Mouse (Mus musculus): ENCODE results near the gene Sestd1. TPM values are rescaled to one million over a fixed set of nuclear protein-coding genes. Genes with fewer than 3 reads are reported as not detected.

The Sestd1 gene
- polyA plus RNA-seq, 1 experiment = 11.3 TPM

DNA sequence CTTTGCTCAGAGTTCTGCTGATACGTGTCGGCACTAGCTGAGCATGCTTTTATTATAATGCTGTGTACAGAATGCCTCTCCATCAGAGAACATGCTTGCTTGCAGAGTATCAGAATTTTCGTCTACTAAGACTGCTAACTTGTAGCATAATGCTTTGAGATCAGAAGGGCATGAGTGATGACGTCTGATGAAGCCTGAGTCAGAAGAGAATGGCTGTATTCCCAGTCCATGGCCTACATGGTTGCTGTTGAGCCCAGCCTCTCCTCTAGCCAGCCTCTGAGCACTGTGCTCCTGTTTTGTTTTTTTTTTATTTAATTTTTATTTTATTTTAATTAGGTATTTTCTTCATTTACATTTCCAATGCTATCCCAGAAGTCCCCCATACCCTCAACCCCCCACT lies 43.5 kb downstream of the Sestd1 start:
- H3K79me2 ChIP-seq (ENCODE audit: control insufficient read depth, insufficient read depth) = no peaks in the 10 kb centered on the region
- H3K36me3 ChIP-seq (ENCODE audit: control insufficient read depth, insufficient read depth) = peaks cover 29% of the 10 kb centered on the region

DNA sequence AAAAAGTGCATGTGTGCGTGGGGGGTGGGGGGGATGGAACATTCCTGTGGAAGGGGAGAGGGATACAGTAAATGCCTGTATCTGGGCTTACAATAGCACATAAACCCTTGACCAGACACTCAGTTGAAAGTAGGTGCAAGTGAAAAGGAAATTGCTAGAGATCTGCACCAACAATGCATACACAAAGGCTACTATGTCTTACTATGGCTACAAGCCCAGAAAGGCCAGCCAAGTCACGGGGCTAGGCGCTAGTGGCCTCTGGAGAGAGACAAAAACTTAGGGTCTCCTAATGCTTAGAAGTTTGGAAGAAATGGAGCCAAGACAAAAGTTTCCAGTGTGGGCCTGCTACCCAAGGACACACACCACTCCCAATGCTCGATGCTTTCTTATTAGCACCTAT lies 44.5 kb downstream of the Sestd1 start:
- Histone ChIP-seq H3K36me3 (ENCODE audit: control insufficient read depth, insufficient read depth) (peaks cover 26% of the 10 kb centered on the region), H3ac (ENCODE audit: control insufficient read depth, insufficient read length) (no peak overlapping the region), H3K27me3 (ENCODE audit: control insufficient read depth, insufficient read depth, insufficient read length) (no peaks in the 10 kb centered on the region), H3K4me3 (no peak overlapping the region), H3K79me2 (ENCODE audit: control insufficient read depth, insufficient read depth) (no peaks in the 10 kb centered on the region), H3K4me2 (ENCODE audit: low read depth) (no peak overlapping the region)
- TF ChIP-seq MYOG (IDR thresholded peaks at IDR 0.05; ENCODE audit: control insufficient read depth in 1 of 3, insufficient read depth in 1 of 3, insufficient read length in 2 of 3, low read depth in 2 of 3) (no peak), REST (IDR thresholded peaks at IDR 0.05; ENCODE audit: insufficient read depth, insufficient read length) (no peak), TCF12 (IDR thresholded peaks at IDR 0.05; ENCODE audit: insufficient read depth, poor library complexity, severe bottlenecking) (no peak), POLR2AphosphoS2 (IDR thresholded peaks at IDR 0.05; ENCODE audit: insufficient read length, low read depth) (no peak), E2F4 (IDR thresholded peaks at IDR 0.05; ENCODE audit: insufficient read depth) (no peak), POLR2A (IDR thresholded peaks at IDR 0.05; ENCODE audit: insufficient read length, low read depth) (no peak)

More for the DNA sequence above, 43.5 kb downstream of the Sestd1 start:
- H3K4me2 ChIP-seq (ENCODE audit: low read depth) = no peak overlapping the region
- H3K27me3 ChIP-seq (ENCODE audit: control insufficient read depth, insufficient read depth, insufficient read length) = no peaks in the 10 kb centered on the region
- TF ChIP-seq TCF12 (IDR thresholded peaks at IDR 0.05; ENCODE audit: insufficient read depth, poor library complexity, severe bottlenecking) (no peak), MYOD1 (IDR thresholded peaks at IDR 0.05; ENCODE audit: control insufficient read depth in 1 of 3, insufficient read length in 2 of 3, low read depth in 2 of 3) (no peak), MYOG (IDR thresholded peaks at IDR 0.05; ENCODE audit: control insufficient read depth in 1 of 3, insufficient read depth in 1 of 3, insufficient read length in 2 of 3, low read depth in 2 of 3) (no peak), REST (IDR thresholded peaks at IDR 0.05; ENCODE audit: insufficient read depth, insufficient read length) (no peak), POLR2A (IDR thresholded peaks at IDR 0.05; ENCODE audit: insufficient read length, low read depth) (no peak), CEBPB (IDR thresholded peaks at IDR 0.05; ENCODE audit: insufficient read depth, poor library complexity, severe bottlenecking) (no peak), MAX (IDR thresholded peaks at IDR 0.05; ENCODE audit: low read depth) (no peak), TCF3 (IDR thresholded peaks at IDR 0.05; ENCODE audit: insufficient read length, low read depth) (no peak), E2F4 (IDR thresholded peaks at IDR 0.05; ENCODE audit: insufficient read depth) (no peak), SRF (IDR thresholded peaks at IDR 0.05; ENCODE audit: control insufficient read depth, insufficient read length, low read depth) (no peak), USF1 (IDR thresholded peaks at IDR 0.05; ENCODE audit: low read depth) (no peak), POLR2AphosphoS2 (IDR thresholded peaks at IDR 0.05; ENCODE audit: insufficient read length, low read depth) (no peak)
- no peak overlapping the region for H3ac ChIP-seq (ENCODE audit: control insufficient read depth, insufficient read length)
- no peak overlapping the region for H3K4me3 ChIP-seq

DNA sequence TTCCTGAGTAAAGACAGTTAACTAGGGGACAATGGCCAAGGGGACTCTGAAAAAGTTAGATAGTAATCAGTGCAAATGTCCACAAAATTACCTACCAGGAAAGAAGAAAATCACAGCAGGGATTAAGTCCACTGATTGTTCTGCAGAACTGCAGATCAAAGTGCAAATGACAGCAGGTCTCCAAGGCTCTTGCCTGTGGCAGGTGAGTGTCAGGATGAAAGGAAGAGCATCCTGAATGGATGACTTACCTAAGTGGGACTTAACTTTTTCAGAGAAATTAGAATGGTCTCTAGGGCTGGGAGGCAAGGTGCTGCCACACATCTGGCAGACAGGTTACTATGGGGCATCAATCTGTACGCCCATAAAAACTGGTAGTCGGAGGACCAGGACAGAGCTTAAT lies 47.8 kb downstream of the Sestd1 start:
- no peak for TF ChIP-seq CEBPB (IDR thresholded peaks at IDR 0.05; ENCODE audit: insufficient read depth, poor library complexity, severe bottlenecking)
- Histone ChIP-seq H3K4me3 (no peak overlapping the region), H3K27me3 (ENCODE audit: control insufficient read depth, insufficient read depth, insufficient read length) (no peaks in the 10 kb centered on the region), H3K79me2 (ENCODE audit: control insufficient read depth, insufficient read depth) (no peaks in the 10 kb centered on the region), H3K4me2 (ENCODE audit: low read depth) (no peak overlapping the region), H3K36me3 (ENCODE audit: control insufficient read depth, insufficient read depth) (peaks cover 29% of the 10 kb centered on the region), H3ac (ENCODE audit: control insufficient read depth, insufficient read length) (no peak overlapping the region)

DNA sequence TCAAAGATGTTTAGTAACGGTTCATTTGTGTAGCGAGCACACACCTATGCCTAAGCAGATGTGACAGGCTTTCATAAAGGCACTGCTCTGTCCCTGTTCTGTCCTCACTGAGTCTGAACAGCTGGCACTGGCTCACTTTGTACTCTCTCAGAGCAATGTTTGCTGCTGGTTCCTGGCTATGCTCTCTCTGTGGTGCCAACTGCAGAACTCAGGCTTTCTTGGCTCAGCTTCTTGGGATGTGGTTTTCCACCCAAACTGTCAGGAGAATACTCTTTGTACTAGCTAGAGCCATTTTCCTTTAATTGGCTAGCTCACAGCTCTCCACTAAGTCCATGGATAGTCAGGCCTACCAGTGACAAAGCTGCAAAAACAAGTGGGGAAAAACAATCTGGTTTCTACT lies 59.4 kb downstream of the Sestd1 start:
- TF ChIP-seq TCF12 (IDR thresholded peaks at IDR 0.05; ENCODE audit: insufficient read depth, poor library complexity, severe bottlenecking) (no peak), MYOG (IDR thresholded peaks at IDR 0.05; ENCODE audit: control insufficient read depth in 1 of 3, insufficient read depth in 1 of 3, insufficient read length in 2 of 3, low read depth in 2 of 3) (peak in 1 of 3 experiments; percentile 13), USF1 (IDR thresholded peaks at IDR 0.05; ENCODE audit: low read depth) (no peak), SRF (IDR thresholded peaks at IDR 0.05; ENCODE audit: control insufficient read depth, insufficient read length, low read depth) (no peak), POLR2AphosphoS2 (IDR thresholded peaks at IDR 0.05; ENCODE audit: insufficient read length, low read depth) (no peak), MYOD1 (IDR thresholded peaks at IDR 0.05; ENCODE audit: control insufficient read depth in 1 of 3, insufficient read length in 2 of 3, low read depth in 2 of 3) (peak in 2 of 3 experiments; percentile 3 to 11), MAX (IDR thresholded peaks at IDR 0.05; ENCODE audit: low read depth) (no peak), TCF3 (IDR thresholded peaks at IDR 0.05; ENCODE audit: insufficient read length, low read depth) (no peak), E2F4 (IDR thresholded peaks at IDR 0.05; ENCODE audit: insufficient read depth) (no peak), CEBPB (IDR thresholded peaks at IDR 0.05; ENCODE audit: insufficient read depth, poor library complexity, severe bottlenecking) (no peak), REST (IDR thresholded peaks at IDR 0.05; ENCODE audit: insufficient read depth, insufficient read length) (no peak)
- Histone ChIP-seq H3K79me2 (ENCODE audit: control insufficient read depth, insufficient read depth) (no peaks in the 10 kb centered on the region), H3K4me2 (ENCODE audit: low read depth) (no peak overlapping the region), H3K36me3 (ENCODE audit: control insufficient read depth, insufficient read depth) (peaks cover 13% of the 10 kb centered on the region), H3K4me3 (no peak overlapping the region), H3ac (ENCODE audit: control insufficient read depth, insufficient read length) (no peak overlapping the region), H3K27me3 (ENCODE audit: control insufficient read depth, insufficient read depth, insufficient read length) (no peaks in the 10 kb centered on the region)

DNA sequence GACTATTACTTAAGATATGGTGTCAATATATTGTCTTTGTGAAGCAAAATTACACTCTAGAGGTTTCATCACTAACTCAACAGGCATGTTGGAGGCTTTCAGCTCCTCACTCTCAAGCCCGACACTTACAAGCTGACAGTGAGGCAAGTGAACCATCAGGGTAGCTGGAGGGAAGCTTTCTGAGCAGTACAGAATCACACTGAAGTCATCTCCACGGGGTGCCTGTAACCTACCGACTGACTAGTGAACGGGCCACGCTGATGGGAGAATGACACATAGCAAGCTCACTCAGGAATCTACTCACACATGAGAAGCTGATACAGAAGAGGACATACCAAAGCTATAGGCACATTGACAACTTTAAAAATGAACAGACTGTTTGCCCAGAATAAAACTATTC lies 67.5 kb downstream of the Sestd1 start:
- H3K4me2 ChIP-seq (ENCODE audit: low read depth) = no peak overlapping the region
- no peak overlapping the region for H3ac ChIP-seq (ENCODE audit: control insufficient read depth, insufficient read length)
- H3K36me3 ChIP-seq (ENCODE audit: control insufficient read depth, insufficient read depth) = peaks cover 27% of the 10 kb centered on the region
- no peak overlapping the region for H3K4me3 ChIP-seq
- H3K27me3 ChIP-seq (ENCODE audit: control insufficient read depth, insufficient read depth, insufficient read length) = no peaks in the 10 kb centered on the region
- no peaks in the 10 kb centered on the region for H3K79me2 ChIP-seq (ENCODE audit: control insufficient read depth, insufficient read depth)
- TF ChIP-seq CEBPB (IDR thresholded peaks at IDR 0.05; ENCODE audit: insufficient read depth, poor library complexity, severe bottlenecking) (no peak), MAX (IDR thresholded peaks at IDR 0.05; ENCODE audit: low read depth) (no peak), MYOD1 (IDR thresholded peaks at IDR 0.05; ENCODE audit: control insufficient read depth in 1 of 3, insufficient read length in 2 of 3, low read depth in 2 of 3) (no peak), TCF12 (IDR thresholded peaks at IDR 0.05; ENCODE audit: insufficient read depth, poor library complexity, severe bottlenecking) (no peak), MYOG (IDR thresholded peaks at IDR 0.05; ENCODE audit: control insufficient read depth in 1 of 3, insufficient read depth in 1 of 3, insufficient read length in 2 of 3, low read depth in 2 of 3) (no peak), POLR2A (IDR thresholded peaks at IDR 0.05; ENCODE audit: insufficient read length, low read depth) (no peak), POLR2AphosphoS2 (IDR thresholded peaks at IDR 0.05; ENCODE audit: insufficient read length, low read depth) (no peak), USF1 (IDR thresholded peaks at IDR 0.05; ENCODE audit: low read depth) (no peak), SRF (IDR thresholded peaks at IDR 0.05; ENCODE audit: control insufficient read depth, insufficient read length, low read depth) (no peak), E2F4 (IDR thresholded peaks at IDR 0.05; ENCODE audit: insufficient read depth) (no peak), REST (IDR thresholded peaks at IDR 0.05; ENCODE audit: insufficient read depth, insufficient read length) (no peak), TCF3 (IDR thresholded peaks at IDR 0.05; ENCODE audit: insufficient read length, low read depth) (no peak)

Data from myocyte (in vitro differentiated cells).